Mouse (Mus musculus): ENCODE results near the gene Psma6.

Gene Psma6

DNA sequence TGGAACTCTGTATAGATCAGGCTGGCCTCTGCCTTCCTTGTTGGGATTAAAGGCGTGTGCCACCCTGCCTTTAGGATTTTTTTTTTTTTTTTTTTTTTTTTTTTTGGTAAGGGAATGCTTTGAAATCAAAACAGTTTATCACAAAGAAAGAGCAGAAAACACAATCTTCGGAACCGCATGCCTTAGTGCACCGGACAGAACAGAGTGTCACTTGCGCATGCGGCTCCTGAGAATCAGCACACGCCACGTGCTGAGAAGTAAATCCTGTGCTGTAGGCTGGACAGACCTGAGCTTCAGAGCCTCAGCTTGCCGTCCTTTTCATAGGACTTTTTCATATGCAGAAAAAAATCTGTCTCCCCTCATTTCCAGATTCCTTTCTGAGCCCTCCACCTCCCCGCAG, 54.0 kb downstream of the Psma6 start:
- in situ Hi-C loops (cut with MboI, MseI) = no loop called here

DNA sequence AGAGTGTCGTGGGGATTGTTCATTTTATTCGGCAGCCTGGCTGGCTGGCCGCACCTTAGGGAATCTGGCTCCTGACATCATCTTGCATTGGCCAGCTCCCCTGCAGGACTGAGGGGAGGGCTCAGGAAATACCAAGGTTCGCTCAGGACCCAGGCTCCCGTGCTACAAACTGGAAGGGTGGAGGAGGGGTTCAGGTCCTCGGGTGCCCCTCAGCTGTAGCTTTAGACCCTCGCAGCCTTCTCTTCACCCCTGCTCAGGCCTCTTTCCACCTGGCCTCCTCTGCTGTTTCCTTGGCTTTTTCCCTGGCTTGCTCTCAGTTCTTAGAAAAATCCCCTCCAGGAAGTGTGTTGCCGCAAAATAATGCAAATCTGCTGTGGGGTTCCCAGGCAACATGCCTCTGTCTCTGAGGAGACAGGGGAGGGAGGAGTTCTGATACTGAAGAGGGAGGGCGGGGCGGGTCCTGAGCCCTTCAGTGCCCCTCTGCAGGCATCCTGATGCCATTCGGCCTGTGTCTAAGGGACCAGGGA, 54.7 kb downstream of the Psma6 start:
- in situ Hi-C loops (cut with MboI, MseI) = no loop called here

DNA sequence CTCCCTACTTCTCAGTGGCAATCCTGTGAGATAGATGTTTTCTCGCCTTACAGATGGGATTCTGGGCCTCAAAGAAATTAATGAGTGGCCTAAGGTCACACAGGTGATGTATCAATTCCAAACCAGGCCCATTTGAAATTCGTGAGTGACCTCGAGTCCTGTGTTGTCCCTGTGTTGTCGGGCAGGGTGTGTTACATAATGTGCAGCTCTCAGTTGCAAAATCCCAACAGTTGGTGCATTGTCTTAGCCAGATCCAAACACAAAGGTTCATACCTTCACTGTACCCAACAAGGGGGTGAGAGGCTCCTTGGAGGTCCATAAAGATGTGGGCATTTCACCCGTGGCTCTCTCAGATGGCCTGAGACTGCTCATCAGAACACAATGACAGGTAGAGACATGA, 56.4 kb downstream of the Psma6 start:
- in situ Hi-C loops (cut with MboI, MseI) = loop anchor here (5.0 kb wide), 1 partner anchor 37 kb away; no protein-coding TSS in a partner anchor

DNA sequence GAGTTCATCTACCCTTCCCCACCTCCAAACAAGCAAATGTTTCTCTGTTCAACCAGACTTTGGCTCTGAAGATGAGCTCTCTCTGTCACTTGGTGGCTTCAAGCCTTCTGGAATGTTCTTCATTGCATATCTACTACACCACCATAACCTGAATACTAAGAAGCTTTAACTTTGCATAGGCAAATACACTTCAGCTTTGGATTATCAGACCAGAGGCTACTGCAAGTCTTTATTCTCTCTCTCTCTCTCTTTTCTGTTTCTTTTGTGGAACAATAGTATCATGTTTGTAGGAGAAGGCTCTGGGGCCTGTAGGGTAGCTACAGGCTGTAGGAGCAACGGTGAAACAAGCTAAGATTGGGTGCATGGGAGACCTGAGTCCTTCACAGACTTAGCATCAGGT, 58.2 kb downstream of the Psma6 start:
- in situ Hi-C loops (cut with MboI, MseI) = loop anchor here (5.0 kb wide), 1 partner anchor 35 kb away; no protein-coding TSS in a partner anchor

DNA sequence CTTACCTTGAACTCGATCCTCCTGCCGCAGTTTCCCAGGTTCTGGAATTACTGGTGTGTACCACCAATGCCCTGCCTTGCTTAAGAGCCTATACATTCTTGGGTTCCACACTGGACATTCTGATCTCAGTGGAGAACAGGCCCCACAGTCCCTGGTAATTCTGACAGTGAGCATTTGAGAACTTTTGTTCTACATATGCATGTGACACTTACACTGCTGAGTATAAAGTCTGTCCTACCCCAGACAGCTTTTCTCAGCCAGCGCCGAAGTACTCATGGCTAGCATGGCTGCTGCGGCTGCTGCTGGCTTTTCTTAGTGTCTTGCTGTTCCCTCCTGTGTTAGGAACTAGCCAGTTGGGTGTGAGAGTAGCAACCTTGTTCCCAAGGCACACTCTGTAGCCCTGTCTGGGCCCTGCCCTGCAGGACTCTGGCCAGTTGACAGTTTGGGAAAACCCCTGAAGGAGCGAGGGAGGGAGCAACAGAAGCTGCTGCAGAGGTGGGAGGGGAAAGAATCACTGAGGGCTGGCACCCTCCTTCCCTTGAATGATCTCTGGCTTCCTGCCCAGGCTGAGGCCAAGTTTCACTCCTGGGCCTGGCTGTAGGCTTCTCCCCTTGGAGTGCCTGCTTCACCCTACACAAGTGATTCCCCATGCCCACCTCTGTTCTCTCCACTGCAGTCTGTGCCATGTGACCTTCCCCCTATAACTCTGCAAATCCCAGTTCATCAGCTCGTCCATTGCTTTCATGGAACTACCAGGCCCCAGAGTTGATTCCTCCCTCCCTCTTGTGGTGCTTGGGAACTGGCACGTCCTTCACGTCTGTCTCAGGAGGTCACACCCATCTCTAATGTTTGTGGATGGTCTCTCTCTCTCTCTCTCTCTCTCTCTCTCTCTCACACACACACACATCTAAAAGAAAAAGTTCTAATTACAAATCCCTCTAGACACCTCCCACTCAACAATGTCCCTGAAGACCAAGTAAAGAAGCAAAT, 59.1 kb downstream of the Psma6 start:
- in situ Hi-C loops (cut with MboI, MseI) = loop anchor here (5.0 kb wide), 1 partner anchor 34 kb away; no protein-coding TSS in a partner anchor

DNA sequence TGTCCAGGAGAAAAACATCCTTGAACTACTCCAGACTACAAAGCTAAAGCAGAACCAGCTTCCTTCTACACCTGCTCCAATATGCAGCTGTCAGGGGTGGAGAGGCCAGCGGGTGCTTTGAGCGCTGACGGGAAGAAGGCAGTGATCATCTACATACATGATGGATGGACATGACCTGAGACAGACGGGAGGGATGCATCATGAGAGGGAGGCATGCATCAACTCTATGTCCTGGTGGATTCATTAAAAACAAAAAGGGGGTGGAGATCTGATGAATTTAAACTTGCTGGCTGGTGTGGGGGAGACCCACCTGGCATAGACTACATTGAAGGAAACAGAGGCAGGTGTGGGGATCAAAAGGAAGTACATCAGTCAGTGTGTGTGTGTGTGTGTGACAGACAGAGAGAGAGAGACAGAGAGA, 60.0 kb downstream of the Psma6 start:
- in situ Hi-C loops (cut with MboI, MseI) = loop anchor here (5.0 kb wide), 1 partner anchor 33 kb away; no protein-coding TSS in a partner anchor

DNA sequence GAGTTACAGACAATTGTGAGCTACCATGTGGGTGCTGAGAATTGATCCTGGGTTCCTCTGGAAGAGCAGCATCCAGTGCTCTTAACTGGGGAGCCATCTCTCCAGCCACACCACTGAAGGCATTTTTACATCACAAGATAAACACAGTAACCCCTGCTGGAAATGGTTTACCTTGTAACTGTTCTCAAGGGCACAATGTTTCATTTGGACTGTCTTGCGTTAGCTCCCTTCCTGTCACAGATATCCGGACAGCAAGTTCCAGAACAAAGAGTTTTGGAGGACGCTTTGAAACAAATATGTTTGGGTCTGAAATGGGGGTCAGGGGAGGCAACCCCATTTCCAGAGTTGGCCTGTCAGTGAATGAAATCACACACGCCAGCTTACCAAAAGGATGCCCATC, 61.6 kb downstream of the Psma6 start:
- in situ Hi-C loops (cut with MboI, MseI) = no loop called here

DNA sequence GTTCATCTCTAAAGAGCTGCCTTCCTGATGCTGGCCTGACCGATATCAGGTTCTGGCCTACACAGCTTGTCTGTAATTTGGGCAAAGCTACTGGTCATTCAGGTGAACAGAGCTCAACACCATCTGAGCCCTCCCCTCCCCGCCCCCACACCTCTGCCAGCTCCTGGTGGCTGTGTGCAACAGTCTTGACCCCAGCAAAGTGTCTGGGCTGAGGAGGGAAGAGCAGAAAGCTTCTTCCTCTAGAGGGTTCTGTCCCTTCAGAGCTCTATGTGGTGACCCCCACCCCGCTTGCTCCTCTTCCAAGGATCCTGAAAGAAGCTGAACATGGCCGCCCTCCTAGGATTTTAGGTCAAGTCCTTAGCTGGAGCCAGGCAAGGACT, 62.3 kb downstream of the Psma6 start:
- in situ Hi-C loops (cut with MboI, MseI) = no loop called here

DNA sequence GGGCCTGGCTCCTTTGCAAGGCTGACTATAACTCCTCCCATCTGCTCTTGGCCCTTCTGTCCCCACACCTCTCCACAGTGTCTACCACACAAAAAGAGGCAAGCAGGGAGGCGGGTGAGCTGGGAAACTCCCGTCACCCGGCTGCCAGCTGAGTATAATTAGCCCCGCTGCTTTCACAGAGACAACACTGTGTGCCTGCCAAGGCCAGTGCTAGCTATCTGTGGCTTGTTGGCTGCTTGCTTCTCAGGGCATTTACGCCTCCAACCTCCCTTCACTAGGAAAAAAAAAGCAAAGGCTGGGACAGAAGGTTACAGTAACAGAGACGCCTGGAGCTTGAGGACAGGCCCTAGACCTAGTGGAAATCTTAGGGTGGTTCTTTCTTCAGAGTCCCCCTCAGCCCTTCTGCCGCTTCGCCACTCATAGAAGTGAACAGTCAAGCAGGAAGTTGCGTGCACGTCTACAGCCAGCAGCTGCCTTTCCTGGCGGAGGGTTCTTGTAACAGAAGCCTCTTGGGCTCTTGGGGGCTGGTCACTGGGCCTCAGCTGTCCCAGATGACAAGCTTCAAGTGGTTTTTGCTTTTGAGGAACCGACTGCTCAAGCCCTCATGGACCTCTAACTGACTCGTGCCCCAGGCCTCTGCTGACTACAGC, 62.8 kb downstream of the Psma6 start:
- in situ Hi-C loops (cut with MboI, MseI) = no loop called here

DNA sequence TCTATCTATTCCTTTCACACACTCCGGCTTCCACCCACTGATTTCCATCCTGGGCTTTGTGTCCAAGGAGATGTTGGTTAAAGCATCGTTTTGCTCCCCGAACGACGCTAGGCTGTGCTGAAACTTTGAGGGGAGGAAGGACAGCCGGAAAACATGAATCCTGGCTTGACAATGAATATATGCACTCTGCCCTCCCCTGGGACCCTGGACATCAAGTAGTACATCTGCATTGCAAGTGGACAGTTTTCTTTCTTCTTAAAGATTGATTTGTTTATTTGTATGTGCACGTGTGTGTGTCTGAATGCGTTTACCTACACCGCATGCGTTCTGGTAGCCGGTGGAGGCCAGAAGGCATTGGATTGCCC, 63.4 kb downstream of the Psma6 start:
- in situ Hi-C loops (cut with MboI, MseI) = no loop called here

DNA sequence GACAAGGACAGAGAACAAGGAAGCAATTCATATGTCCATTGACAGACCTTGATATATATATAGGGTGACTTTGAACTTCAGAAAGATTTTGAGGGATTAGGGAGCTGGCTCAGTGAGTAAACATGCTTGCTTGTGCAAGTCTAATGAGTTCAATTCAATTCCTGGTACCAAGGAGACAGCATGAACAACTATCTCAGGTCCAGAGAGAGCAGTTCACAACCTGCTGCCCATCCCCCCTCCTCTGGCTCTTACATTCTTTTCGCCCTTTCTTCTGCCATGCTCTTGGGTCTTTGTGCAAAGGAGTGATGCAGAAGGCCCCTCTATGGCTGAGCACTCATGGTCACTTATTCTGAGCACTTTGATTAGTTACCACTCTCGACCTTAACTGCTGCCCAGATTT, 64.4 kb downstream of the Psma6 start:
- in situ Hi-C loops (cut with MboI, MseI) = no loop called here

DNA sequence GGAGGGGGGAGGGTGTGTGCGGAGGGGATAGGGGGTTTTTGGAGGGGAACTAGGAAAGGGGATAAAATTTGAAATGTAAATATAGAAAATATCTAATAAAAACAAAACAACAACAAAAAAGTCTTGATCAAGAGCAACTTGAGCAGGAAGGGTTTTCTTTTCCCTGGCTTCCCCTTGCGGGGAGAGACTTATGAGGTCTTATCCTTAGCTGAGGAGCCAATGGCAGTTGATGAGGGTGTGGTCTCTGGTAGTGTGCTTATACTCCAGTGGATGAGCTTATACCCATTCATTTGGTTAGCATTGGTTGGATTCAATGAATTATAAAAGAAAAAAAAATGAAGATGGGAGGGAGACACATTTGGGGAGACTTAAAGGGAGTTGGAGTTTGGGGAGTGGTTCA, 65.0 kb downstream of the Psma6 start:
- in situ Hi-C loops (cut with MboI, MseI) = no loop called here

DNA sequence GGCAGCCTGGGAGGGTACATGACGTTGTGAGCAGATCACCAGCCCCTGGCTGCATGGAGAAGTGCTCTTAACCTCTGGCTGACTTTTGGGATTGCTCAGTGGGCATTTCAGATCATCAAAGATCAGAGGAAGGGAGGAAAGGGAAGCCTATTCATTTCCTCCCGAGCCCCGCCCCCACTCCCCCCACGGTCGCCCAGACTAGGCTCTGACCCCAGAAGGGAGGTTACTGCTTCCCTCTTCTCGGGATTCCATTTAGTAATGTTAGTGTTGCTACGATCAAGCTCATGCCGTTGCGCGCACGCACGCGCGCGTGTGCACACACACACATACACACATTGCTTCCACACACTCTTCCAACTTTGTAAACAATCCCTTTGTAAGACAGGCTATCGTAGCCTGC, 66.4 kb downstream of the Psma6 start:
- in situ Hi-C loops (cut with MboI, MseI) = no loop called here

DNA sequence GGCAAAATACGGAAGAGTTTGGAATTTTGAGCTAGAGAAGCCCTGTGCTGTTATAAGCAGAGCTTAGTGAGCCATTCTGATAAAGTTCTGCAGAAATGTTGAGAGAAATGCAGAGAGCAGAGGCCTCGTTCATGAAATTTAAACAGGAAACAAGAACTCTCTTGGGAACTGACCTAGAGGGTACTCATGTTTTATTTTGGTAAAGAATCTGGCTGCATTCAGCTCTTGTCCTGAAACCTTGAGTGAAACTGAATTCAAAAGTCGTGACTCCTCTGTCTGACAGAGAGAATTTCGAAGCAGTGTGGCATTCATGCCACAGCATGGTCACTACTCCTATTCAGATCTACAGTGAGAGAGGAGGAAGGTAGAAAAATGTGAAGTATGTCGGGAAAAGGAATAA, 68.8 kb downstream of the Psma6 start:
- in situ Hi-C loops (cut with MboI, MseI) = no loop called here

DNA sequence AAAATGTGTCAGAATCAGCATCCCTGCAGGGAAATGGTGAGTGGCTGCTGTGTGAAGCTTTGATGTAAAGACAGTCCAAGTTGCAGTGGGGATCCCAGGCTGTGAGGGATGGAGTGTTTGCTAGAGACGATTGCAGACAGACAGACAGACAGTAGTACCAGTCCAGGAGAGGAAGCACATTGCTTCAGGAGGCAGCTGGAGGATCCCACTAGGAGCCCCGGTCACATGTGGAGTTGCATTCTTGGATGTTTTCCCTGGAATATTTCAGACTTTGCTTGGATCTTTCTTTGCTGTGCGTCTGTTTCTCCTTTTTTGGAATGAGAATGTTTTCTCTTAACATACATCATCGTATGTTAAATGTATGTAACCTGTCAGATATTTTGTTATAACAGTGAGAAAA, 69.9 kb downstream of the Psma6 start:
- in situ Hi-C loops (cut with MboI, MseI) = no loop called here

DNA sequence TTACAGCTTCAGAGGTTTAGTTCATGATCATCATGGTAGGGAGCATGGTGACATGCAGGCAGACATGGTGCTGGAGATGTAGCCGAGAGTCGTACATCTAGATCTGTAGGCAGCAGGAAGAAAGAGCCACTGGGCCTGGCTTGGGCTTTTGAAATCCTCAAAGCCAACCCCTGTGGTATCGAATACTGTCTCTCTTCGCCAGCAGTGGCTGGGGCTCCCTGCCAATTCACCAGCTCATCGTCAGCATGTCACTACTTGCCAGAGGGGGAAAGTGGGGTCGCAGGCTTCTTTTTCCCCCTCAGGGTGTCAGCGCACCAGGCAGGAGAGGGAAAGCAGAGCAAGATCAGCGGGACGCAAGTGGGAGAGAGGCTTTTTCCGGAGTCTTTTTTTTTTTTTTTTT, 71.2 kb downstream of the Psma6 start:
- in situ Hi-C loops (cut with MboI, MseI) = no loop called here

DNA sequence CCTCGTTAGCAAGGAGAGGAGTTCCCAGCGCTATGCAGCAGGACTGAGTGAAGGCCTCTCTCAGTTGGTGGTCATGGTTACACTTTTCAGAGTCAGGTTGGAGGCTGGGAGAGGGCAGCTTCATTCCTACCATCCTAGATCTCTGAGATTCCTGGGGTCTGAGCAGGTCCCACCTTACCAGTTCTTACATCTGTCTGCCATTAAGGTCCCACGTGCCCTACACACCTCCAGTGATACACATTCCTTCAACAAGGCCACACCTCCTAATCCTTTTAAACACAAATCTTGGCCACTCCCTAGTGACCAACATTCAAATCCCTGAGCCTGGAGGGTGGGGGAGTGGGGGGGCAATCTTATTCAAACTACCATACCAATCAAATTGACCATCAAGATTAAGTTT, 72.1 kb downstream of the Psma6 start:
- in situ Hi-C loops (cut with MboI, MseI) = no loop called here

DNA sequence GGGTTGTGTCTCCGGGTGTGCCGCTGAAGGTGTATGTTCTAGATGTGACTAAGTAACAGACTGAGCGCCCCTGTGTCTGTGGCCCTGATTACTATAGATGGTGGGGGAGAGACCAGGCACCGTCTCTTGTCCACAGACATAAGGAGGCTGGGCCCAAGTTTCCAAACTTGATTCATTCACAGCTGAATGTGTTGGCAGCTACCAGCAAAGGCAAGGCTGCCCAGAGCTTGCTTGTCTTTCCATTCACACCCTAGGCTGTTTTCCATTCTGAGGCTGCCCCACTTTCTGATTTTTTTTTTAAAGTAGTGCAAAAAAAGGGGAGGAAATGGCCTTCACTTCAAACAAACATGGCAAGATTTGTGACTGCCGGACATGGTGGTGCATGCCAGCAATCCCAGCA, 72.9 kb downstream of the Psma6 start:
- in situ Hi-C loops (cut with MboI, MseI) = no loop called here

DNA sequence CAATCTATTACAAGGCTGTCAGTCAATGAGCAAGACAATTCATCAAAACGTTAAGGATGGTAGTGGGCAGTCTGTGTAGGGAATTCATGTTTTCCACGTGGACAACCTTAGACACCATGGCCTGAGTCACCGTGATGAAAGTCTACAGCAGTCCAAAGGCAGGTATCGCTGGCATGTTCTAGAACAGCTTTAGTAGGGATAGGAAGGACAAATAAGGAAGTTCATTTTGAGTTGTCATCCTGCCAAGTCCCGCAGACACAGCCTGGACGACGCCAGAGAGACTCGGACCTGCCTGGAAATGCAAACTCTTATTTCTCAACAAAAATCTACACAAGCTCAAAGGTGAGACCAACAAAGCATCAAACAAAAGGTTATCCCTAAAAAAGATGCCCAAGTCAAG, 75.7 kb downstream of the Psma6 start:
- in situ Hi-C loops (cut with MboI, MseI) = no loop called here

DNA sequence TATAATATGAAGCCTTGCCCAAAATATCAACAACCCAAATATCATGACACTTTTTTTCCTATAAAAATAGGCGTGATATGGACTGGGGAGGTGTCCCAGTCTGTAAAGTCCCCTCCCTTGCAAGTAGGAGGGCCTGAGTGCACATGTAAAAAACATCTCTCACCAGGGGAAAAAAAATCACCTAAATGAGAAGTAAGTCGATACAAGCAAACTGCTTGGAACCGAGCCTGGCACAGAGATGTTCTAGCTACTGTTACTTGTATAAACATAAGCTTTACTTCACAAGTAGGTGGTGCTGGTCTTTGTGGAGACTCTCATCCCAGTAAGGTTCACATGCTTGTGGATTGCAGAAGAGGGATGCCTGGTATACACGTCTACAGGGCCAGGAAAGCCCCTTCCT, 76.9 kb downstream of the Psma6 start:
- in situ Hi-C loops (cut with MboI, MseI) = no loop called here

DNA sequence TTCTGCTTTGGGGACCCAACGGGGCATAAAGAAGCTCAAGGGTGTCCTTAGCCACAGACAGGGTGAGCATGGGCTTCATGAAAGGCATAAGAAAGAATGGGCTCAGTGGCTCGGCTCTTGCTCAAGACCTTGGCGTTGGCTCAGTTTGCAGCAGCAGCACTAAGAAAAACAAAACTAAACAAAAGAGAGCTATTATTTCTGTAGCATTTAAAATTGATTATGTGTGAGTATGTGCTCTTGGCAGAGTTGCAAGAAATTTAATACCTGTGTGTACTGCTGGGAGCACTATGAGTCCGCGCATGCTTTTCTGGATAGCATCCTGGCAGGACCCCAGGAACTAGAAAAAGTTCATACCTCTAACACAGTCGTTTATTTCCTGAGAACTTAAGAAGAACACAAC, 77.7 kb downstream of the Psma6 start:
- in situ Hi-C loops (cut with MboI, MseI) = no loop called here

DNA sequence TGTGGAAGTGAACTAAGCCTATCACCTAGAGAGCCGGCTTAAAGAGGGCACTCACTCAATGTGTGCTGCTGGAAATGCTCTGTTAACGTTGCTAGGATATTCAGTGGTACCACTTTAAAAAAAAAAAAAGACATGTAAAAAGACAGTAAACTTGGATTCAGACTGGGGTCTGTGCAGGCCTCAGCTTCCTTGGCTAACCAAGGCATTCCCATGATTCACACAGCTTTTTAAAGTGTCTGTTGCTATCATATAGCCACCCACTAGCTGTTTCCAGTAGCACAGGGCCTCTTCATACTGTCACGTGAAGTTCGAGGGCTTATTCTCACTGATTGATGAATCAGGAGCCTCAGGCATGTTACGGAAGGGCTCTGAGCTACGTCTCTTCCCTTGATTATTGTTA, 78.4 kb downstream of the Psma6 start:
- in situ Hi-C loops (cut with MboI, MseI) = no loop called here

DNA sequence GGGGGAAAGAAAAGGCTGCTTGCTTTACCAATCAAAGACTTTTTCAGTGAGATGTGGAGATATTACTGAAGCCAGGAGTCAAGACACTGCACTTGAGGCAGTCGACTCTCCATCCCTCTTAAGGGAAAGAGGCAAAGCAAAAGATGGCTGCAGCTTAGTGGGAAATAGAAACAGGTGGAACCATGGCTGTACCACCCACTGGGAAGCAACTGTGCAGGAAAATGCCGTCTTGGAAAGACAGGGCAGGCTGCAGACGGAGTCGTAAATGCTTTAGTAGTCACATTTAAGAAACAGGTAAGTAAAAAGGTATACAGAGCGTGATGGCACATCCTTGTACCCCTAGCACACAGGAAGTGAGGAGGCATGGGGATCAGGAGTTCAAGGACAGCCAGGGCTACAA, 79.1 kb downstream of the Psma6 start:
- in situ Hi-C loops (cut with MboI, MseI) = no loop called here
